13 mouse cellular contexts compared by ENCODE assay signal in the genomic region with DNA sequence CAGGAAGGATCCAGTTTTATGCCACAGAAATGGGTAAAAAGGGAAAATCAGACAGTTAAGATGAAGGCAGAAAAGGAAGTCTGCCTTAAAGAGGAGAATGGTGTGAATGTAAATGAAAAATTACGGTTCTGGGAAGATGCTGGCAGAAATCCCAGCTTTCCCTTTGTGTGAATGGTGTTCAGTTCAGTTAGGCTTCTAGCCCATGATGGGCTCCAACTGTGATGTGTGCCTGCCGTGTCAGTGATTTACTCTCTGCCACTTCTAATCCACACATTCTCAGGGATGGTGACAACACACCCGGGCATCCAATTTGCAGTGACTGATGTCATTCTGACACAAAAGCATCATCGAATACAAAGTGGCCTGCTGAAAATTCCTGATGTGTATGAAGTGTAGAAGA.
DNase-seq lines count a peak whose midpoint lies in the region; ATAC-seq lines count a peak whose summit lies in the region.
"Had no signal": no experiment of that assay in that cellular context is flagged by ENCODE, and none has a peak within 500 bp of the region (broad histone marks: within the 10 kb centered on the region; RNA-seq: fewer than 3 reads in every experiment).

No protein-coding gene starts in this region.

- intact Hi-C loops in left cerebral cortex, postnatal 14 days (cut with DNase I), result no loop called here

- H3K4me3 ChIP-seq in forebrain, embryonic 13.5 days, result no peak overlapping the region
- no peak overlapping the region for H3K4me3 ChIP-seq in forebrain, embryonic 10.5 days
- no peak overlapping the region for H3K4me3 ChIP-seq in hindbrain, embryonic 16.5 days (ENCODE audit: low read length)
- H3K4me3 ChIP-seq: embryonic facial prominence, embryonic 15.5 days had no signal

- no peaks in the 10 kb centered on the region for H3K27me3 ChIP-seq in forebrain, embryonic 13.5 days
- H3K27me3 ChIP-seq in forebrain, embryonic 10.5 days (ENCODE audit: poor library complexity, severe bottlenecking), result no peaks in the 10 kb centered on the region
- no peaks in the 10 kb centered on the region for H3K27me3 ChIP-seq in hindbrain, embryonic 16.5 days (replicated peaks; ENCODE audit: control insufficient read depth, insufficient read depth, low read length)
- H3K27me3 ChIP-seq: embryonic facial prominence, embryonic 15.5 days had no signal

- H3K36me3 ChIP-seq in forebrain, embryonic 13.5 days (ENCODE audit: poor library complexity, severe bottlenecking), result no peaks in the 10 kb centered on the region
- H3K36me3 ChIP-seq in forebrain, embryonic 10.5 days (replicated peaks), result no peaks in the 10 kb centered on the region
- no peaks in the 10 kb centered on the region for H3K36me3 ChIP-seq in hindbrain, embryonic 16.5 days (ENCODE audit: control insufficient read depth, insufficient read depth, low read length)
- H3K36me3 ChIP-seq: embryonic facial prominence, embryonic 15.5 days had no signal

- 0 out of 2 replicates have a peak, but pooled peaks cover 7% of the 10 kb centered on the region for H3K4me1 ChIP-seq in forebrain, embryonic 13.5 days
- H3K4me1 ChIP-seq in forebrain, embryonic 10.5 days, result no peaks in the 10 kb centered on the region
- no peaks in the 10 kb centered on the region for H3K4me1 ChIP-seq in hindbrain, embryonic 16.5 days (ENCODE audit: control insufficient read depth, insufficient read depth, low read depth, low read length)
- H3K4me1 ChIP-seq: embryonic facial prominence, embryonic 15.5 days had no signal

- H3K27ac ChIP-seq in forebrain, embryonic 13.5 days, result no peak overlapping the region
- no peak overlapping the region for H3K27ac ChIP-seq in forebrain, embryonic 10.5 days
- H3K27ac ChIP-seq in hindbrain, embryonic 16.5 days (ENCODE audit: low read depth, low read length), result no peak overlapping the region
- H3K27ac ChIP-seq: embryonic facial prominence, embryonic 15.5 days had no signal

- H3K9ac ChIP-seq in forebrain, embryonic 13.5 days, result no peak overlapping the region
- H3K9ac ChIP-seq in hindbrain, embryonic 16.5 days (ENCODE audit: low read depth, low read length), result no peak overlapping the region
- H3K9ac ChIP-seq: embryonic facial prominence, embryonic 15.5 days had no signal

- H3K4me2 ChIP-seq in forebrain, embryonic 13.5 days, result no peak overlapping the region
- H3K4me2 ChIP-seq in hindbrain, embryonic 16.5 days (ENCODE audit: low read length), result no peak overlapping the region
- H3K4me2 ChIP-seq: embryonic facial prominence, embryonic 15.5 days had no signal

- WGBS in forebrain, embryonic 13.5 days, result 31% methylated on average over 4 of the region's 4 CpGs
- 91% methylated on average over 4 of the region's 4 CpGs for WGBS in forebrain, embryonic 10.5 days
- WGBS in hindbrain, embryonic 16.5 days, result 38% methylated on average over 4 of the region's 4 CpGs

- no peaks in the 10 kb centered on the region for H3K9me3 ChIP-seq in forebrain, embryonic 13.5 days (replicated peaks)
- H3K9me3 ChIP-seq in forebrain, embryonic 10.5 days, result no peaks in the 10 kb centered on the region
- no peaks in the 10 kb centered on the region for H3K9me3 ChIP-seq in hindbrain, embryonic 16.5 days (ENCODE audit: control insufficient read depth, low read length)
- H3K9me3 ChIP-seq: embryonic facial prominence, embryonic 15.5 days had no signal

- ATAC-seq in forebrain, embryonic 13.5 days, result peak; percentile 81
- peak; percentile 81 for ATAC-seq in hindbrain, embryonic 16.5 days
- ATAC-seq: intestine, postnatal 0 days had no signal

- DNase-seq in forebrain, embryonic 10.5 days (ENCODE audit: extremely low spot score, low spot score), result no peak
- DNase-seq in left cerebral cortex, postnatal 14 days (ENCODE audit: low spot score in 2 of 2), result peak; percentile 18 to 30
- no peak for DNase-seq in left cerebral cortex, adult 8-10 months (ENCODE audit: low spot score in 2 of 2)
- peak; percentile 2 for DNase-seq in retina, postnatal 1 day
- no peak for DNase-seq in retina, embryonic 14.5 days (ENCODE audit: low spot score)
- no peak for DNase-seq in urinary bladder, postnatal 36 days (ENCODE audit: low spot score in 2 of 2)
- DNase-seq: adrenal gland, postnatal 10 days; kidney, postnatal 10 days; liver had no signal

Comparison
In these comparisons a context has a peak if more than half of its experiments do, and no peak if none do; other contexts are left out.
1. DNase-seq: peak in left cerebral cortex, postnatal 14 days (2 of 2) and retina, postnatal 1 day (single experiment); none in forebrain, embryonic 10.5 days (single experiment), left cerebral cortex, adult 8-10 months (0 of 2), retina, embryonic 14.5 days (single experiment) and urinary bladder, postnatal 36 days (0 of 2).